Mouse (Mus musculus) testis, postnatal 10 days (tissue): ENCODE data around the gene Polm.

Source experiments
- DNase-seq: peaks from one replicate; pipeline ENCODE4 v3.0.0; 2021; ENCODE audit warnings: low spot score

Gene Polm

DNA sequence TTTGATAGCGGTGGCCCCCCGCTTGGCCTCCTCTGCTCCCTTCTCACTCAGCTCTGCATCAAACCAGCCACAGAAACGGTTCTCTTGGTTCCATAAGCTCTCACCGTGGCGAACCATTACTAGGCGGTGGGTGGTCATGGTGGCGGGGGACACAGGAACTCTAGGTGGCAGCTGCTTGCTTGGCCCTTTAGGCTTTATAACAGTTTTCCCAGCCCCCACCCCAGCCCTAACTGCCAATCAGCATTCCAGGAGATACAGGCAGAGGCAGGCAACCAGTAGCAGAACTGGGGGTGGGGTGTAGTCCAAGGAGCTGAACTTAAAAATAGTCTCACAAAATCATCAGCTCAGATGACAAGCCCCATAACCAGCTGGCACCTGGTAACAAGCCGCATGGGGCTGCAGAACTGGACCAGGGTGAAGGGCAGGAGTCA is 34.2 kb downstream of the Polm start, which contains the start of gene Pgam2:
Gene Pgam2 (minus strand): TSS at position 183 of the 431 bp plus-strand sequence.
- DNase-seq = no peak

DNA sequence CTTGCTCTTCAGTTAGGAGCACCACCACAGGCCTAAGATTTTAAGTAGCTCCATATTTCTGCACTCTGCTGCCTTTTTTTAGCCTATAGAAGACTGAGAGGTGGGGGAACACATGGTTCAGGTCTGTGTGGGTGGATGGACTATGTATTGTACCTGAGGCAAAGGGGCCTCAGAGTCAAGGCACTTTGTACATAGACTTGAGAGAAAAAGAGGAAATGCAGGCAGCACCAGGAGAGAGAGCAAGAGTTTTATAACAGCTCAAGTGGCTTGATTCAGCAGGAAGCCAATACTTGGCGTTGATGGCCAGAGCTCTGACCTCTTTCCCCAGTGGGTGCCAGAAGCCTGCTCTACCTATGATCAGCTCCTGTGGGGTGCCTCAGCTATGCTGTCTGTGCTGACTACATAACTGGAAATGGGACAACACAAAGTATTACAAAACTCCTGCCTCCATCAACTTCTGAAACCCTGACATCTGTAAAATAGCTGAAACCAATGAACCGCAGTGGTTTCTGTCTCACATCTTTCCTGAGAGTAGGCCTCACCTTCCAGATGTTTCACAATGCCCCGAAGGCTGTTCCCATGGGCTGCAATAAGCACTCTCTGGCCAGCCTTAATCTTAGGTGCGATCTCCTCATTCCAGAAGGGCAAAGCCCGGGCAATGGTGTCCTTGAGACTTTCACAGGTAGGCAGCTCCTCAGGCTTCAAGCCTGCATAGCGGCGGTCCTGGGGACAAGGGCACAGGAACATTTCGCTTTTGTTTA is 35.2 kb downstream of the Polm start:
- no peak for DNase-seq

DNA sequence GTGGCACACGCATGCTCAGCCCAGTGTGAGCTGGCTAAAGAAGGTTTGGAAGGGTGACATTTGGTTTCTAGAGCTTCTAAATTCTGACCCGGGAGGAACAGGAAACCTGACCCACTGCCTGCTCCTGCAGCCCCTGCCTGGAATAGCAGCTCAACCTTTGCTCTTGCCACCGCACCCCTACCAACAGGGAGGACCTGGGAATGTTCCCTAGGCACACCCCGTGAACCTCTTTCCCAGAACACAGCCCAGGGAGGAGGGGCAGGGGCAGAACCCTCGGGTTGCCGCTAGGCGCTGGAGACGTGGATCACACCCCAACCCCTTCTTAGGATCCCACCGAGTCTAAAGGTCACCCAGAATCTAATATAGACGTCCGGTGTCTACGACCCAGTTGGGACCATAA is 35.8 kb downstream of the Polm start:
- no peak for DNase-seq

DNA sequence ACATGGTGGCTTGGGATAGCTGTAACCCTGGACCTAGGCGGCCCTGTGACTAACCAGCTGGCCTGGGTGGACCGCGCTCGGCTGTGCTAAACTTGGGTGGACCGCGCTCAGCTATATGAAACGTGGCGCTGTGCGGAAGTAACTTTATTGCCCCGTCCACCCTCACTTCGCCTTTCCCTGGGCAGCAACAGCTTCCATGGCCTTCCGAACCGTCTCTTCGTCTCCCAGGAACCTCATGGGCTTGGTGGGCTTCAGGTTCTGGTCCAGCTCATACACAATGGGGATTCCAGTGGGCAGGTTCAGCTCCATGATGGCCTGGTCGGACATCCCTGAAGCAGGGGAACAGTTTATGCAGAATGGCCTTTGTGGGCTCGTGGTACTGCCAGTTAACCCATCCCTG is 36.3 kb downstream of the Polm start:
- DNase-seq = no peak

DNA sequence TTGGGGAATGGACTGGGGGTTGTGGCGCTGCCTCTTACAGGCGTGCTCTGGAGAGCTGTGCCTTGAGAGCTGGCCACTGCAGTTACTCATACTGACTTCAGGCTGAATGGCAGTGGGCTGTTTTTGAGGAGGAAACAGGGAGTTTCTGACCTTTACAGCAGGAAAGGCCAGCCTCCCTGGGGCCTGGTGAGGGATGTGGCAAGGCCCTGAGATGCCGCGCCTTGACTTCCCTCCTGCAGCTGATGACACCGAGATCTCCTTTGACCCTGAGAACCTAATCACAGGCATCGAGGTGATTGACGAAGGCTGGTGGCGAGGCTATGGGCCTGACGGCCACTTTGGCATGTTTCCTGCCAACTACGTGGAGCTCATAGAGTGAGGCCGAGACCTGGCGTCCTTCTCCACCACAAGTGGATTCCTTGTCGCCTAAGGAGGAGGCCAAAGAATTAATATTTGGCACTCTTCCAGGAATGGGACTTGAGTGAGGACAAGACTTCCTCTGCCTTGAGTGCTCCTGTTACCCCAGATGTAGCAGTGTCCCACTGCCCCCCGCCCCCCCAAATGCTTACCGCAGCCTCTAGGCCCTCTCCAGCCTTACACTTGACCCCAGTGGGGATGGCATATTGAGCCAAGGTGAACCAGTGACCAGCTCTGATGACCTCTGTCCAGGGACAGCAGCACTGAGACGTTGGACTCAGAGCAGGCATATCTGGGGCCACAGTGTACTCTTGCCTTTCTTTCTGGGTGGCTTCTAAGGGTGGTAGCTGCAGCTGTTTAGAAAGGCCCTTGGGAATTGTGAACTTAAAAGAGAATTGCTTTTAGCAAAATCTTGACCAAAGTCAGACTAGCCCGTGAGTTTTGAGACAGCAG is 38.0 kb downstream of the Polm start:
- DNase-seq = no peak

DNA sequence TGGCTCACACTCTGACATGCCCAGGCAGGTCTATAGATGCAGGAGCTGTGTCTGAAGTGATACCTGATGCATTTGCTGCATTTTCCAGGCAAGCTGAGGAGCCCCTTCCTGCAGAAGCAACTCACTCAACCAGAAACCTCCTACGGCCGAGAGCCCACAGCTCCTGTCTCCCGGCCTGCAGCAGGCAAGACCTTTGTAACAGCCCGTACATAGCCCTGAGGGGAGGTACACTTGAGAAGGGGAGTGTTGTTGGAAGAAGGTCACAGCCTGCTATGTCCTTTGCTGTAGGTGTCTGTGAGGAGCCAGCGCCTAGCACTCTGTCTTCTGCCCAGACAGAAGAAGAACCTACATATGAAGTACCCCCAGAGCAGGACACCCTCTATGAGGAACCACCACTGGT is 39.9 kb downstream of the Polm start:
- DNase-seq = no peak

DNA sequence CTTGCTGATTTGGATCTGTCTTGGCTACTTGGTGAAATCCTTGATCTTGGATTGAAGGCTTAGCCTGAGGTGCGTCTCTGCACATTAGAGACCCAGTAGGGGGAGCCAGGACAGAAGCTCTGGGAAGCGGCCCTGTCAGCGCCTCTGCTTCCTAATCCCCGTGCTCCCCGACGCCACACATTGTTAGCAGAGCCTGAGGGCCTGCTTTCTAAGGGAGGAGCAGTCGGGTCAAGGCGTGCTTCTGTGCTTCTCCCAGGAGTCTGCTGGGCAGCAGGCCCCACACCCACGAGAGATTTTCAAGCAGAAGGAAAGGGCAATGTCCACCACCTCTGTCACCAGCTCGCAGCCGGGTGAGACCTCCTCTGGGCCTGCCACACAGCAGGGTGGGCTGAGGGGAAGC is 40.4 kb downstream of the Polm start:
- no peak for DNase-seq

DNA sequence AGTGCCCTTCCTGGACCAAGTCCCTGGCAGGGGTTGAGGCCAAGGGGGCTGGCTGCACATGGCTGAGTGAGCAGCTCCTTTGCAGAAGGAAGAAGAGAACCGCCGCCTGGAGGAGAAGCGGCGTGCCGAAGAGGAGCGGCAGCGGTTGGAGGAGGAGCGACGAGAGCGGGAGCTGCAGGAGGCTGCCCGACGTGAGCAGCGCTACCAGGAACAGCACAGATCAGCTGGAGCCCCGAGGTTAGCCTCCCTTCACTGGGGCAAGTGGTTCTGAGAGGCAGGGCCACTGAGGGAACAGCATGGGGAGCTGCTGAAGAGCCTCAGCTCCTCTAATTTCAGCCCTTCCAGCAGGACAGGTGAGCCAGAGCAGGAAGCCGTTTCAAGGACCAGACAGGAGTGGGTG is 40.9 kb downstream of the Polm start:
- no peak for DNase-seq

DNA sequence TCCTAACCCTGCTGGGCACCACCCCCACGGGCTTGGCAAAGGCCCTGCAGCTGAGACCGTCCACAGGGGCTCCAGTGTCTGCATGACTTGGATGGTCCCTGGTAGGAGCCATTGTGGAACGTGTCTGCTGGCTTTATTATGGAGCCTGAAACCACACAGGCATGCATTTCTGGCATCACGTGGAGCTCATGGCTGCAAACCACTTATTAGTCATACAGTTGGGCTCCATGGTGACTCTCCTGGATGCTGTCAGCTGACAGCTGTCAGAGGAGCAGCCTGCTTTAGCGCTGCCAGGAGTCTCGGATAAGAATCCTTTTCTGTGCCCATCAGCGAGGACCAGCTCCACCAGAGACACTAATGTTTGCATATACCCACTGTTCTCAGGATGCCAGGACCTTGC is 42.1 kb downstream of the Polm start:
- no peak for DNase-seq

DNA sequence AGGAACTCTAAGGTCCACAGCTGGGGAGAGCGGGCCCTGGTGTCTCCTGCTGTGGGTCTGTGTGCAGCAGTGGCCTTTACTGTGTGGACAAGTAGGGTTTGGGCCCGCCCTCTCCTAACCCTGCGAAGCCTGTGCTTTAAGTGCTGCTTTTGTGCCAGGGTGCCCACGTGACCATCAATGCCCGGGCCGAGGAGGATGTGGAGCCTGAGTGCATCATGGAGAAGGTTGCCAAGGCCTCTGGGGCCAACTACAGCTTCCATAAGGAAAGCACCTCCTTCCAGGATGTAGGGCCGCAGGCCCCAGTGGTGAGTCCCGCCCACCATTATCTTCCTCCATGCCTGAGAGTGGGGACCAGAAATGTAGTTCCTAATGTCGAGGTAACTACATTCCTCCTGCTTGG is 42.5 kb downstream of the Polm start:
- DNase-seq = no peak

DNA sequence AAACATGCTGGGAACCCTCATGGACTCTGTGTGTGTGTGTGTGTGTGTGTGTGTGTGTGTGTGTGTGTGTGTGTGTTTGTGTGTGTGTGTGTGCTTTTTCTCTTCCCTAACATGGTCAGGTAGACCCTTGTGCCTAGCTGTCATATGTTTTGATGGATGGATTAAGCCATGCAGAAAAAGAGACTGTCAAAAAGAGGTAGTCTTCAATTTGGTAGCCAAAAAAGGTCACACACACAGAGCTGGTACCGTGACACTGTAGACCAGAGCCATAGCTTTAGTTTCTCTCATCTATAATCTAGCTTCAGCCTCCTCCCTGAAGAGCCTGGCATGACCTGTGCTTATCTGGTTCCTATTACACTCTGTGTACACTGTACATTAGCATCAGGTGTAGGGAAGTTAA is 47.4 kb downstream of the Polm start:
- no peak for DNase-seq

DNA sequence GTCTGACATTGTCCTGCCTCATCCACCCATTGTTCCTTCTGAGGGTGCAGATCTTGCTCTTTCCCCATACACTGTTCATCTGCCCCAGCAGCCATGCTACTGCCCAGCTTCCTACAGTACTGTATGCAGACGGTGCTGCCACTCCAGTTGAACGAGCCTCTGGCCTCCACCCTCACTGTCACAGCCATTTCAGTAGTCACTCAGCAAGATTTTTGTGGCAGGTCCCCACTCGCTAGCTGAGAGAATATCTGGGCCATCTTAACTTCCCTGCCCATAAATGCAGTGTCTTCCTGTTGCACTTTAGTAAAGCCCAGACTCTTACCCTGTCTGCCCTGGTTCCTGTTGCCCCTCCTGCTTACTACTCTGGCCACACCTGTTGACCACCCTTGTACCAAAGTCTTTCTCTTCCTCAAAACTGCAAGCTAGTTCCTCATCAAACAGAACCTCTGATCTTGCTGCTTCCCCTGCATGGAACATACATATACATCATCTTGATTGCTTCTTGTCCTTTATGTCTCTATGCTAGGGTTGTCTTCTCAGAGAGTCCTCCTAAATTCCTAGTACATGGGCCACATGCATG is 48.0 kb downstream of the Polm start:
- no peak for DNase-seq

DNA sequence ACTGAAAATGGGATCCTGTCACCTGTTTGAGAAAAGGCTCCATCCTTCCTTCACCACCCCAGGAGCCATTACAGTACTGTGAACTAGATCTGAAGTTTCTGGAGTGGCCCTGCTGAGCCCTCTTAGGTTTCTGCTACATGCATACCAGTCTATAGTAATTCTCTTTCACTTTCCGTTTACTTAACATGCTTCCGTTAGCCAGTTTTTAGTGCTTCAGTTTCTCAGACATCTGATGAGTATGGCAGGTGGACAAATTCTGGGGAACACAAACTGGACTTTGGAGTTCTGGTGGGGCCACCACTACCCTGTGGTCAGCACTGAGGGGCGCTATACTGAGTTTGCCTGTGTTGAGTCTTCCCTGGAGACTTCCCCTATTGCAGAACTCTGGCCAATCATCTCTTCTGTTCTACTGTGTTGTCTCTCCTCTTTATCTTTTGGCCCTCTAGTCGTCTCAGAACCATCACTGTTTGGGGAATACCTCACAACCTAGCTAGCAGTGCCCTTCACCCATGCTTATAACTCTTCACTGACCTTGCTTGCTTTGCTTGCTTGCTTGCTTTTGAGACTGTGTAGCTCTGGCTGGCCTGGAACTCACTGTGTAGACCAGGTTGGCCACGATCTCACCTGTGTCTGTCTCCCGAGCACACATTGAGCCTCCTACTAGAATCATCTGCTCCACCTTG is 48.6 kb downstream of the Polm start:
- DNase-seq = no peak

DNA sequence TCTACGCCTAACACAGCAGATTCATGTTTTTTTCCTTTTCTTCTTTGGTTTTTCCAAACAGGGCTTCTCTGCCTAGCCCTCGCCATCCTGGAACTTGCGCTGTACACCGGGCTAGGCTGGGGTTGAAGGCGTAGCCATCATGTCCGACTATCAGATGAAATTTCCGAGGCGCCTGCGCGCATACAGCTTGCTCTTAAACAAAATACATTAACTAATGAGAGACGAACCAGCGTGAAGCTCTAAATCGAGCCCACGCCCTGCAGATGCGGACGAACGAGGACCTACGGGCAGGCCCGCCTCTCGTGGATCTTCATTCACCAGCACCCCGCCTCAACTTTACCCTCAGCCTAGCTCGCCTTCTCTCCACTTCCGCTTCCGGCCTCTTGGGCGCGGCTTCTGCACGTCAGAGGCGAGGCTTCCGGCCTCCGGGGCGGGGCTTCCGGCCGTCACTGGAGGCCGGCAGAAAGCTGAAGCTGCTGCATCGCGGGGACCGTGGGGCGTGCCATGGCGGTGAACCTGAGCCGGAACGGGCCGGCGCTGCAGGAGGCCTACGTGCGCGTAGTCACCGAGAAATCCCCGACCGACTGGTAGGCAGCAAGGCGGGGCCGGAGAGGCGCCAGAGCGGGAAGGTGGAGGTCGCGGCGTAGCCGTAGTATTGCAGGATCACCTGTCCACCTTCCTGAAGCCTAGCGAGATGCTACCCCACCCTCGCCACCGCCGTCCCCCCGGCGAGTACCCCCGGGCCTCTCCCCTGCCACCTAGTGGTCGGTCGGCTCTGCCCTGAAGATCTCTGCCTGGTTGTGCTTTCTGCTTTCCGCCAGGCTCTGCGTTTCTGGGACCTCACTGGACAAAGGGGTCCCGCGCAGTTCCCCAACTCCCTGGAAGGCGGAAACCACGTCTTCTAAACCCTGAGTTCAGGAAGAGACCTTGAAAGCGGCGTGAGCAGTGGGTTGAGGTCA is 49.5 kb downstream of the Polm start, which contains the start of gene Dbnl:
Gene Dbnl (plus strand): TSS at position 433 of the 959 bp plus-strand sequence.
- DNase-seq = peak; percentile 96

DNA sequence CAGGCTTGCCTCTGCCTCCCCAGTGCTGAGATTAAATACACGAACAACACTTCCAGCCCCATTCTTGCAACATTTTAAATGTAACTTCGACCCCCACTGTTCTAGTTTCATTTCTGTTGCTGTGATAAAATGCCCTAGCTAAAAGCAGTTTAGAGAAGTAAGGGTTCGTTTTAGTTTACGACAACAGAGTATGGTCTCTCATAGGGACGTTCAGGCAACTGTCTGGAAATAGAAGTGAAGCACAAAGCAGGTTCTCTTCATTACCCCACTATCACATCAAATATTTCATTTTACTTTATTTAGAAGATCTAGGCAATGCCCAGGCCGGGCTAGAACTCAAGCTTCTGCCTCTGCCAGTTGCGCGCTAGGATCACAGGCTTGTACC is 50.2 kb downstream of the Polm start:
- no peak for DNase-seq

DNA sequence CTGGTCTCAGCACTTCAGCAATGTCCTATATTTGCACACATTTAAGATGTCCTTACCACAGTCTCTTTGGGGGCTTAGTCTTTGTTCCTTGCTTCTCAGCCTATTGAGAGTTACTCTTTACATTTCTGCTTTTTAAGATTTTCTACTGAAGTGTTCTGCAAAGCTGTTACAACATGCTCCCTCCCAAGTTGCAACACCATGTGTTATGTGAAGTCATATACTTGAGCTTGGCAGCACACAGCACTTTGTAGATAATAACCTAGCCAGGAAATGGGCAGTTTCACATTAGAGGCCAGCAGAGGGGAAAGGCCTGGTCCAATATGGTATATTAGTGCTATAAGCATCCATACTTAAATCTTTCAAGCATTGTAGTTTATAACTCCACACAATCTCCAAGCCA is 52.1 kb downstream of the Polm start:
- DNase-seq = no peak

DNA sequence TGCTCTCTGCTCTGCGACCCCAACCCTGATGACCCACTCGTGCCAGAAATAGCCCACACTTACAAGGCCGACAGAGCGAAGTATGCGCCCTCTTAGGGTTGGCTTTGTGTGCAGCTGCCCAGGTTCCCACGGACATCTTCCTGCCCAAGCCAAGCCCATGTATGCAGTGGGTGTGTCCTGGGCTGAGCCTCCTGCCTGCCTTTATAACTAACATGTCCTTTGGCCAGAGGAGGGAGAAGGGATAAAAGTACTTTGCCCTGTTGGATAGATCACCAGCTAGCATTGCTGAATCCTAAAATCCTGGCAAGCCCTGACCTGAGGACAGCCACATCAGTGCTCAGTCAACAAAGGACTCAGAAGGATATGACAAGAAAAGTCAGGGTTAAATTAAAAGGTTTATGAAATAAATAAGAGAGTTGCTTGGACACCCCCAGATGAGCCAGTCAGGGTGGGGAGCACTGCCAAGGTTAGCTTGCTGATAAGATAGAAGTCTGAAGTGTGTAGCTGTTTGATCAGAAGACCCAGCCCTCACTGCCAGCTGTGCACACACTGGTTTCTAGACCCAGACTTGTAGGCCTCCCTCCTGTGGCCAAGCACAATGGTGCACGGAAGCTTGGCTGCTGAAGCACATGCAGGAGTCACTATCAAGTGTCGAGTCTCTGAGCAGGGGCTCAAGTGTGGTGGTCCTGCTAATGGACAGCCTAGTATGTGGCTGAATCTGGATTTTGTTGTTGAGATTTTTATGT is 55.4 kb downstream of the Polm start:
- DNase-seq = no peak

DNA sequence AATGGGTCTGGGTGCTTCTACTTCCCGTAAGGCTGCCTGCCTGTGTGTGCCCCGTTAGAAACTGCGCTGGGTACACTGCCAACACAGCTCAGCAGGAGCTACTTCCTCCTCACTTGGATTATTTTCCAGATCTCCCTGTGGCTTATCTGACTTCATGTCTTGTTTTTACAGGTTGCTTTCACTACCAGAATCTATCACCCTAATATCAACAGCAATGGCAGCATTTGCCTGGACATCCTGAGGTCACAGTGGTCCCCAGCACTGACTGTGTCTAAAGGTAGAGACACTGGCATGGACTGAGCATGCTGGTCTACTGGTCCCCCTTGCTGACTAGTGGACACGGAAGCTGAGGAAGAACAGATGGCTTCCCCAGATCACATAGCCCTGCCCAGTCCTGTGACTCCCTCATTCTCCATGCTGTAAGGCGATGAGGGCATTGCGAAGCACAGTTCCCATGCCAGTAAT is 57.7 kb downstream of the Polm start:
- DNase-seq = no peak

DNA sequence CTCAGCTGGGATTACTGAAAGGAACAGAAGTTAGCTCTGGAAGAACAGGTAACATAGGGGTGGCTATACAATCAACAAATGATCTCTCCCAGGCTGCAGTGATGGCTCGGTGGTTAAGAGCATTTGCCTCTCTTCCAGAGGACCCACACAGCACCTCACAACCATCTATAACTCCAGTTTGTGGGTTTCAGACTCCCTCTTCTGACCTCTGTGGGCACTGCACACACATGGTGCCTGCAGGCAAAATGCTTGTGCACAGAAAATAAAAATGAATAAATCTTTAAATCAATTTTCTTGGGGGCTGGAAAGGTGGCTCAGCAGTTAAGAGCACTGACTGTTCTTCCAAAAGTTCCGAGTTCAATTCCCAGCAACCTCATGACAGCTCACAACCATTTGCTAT is 59.3 kb downstream of the Polm start:
- no peak for DNase-seq
